Comparison of ENCODE assay signal across 27 mouse cellular contexts in the genomic region with DNA sequence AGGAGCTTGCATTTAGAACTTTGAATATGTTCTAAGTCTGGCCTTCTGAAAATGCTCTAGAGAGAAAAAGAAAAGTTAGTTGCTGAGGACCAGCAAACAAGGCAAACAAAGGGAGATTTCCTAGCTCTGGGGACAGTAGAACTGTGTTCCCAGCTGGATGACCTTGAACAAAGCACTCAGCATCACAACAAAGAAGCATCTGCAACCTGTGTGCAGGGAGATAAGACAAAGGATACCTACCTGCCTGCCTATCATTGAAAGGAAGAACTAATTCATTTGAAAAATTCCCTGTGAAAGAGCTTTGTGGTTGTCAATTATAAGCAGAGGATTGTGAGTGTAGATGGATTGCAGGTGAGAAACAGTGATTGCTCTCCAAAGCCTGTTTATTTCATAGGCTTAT.
"Had no signal": no experiment of that assay in that cellular context is flagged by ENCODE, and none has a peak within 500 bp of the region (broad histone marks: within the 10 kb centered on the region; RNA-seq: fewer than 3 reads in every experiment).

No protein-coding gene starts in this region.

- H3K36me3 ChIP-seq: embryonic facial prominence, embryonic 10.5 days; embryonic facial prominence, embryonic 12.5 days; embryonic facial prominence, embryonic 13.5 days; embryonic facial prominence, embryonic 15.5 days; forebrain, embryonic 10.5 days; forebrain, embryonic 12.5 days; forebrain, embryonic 15.5 days; heart, embryonic 10.5 days had no signal

- H3K4me2 ChIP-seq: embryonic facial prominence, embryonic 12.5 days; embryonic facial prominence, embryonic 13.5 days; embryonic facial prominence, embryonic 15.5 days; forebrain, embryonic 12.5 days; forebrain, embryonic 13.5 days; forebrain, embryonic 15.5 days; heart, embryonic 11.5 days had no signal

- H3K27me3 ChIP-seq: embryonic facial prominence, embryonic 12.5 days; embryonic facial prominence, embryonic 13.5 days; embryonic facial prominence, embryonic 15.5 days; forebrain, embryonic 12.5 days; forebrain, embryonic 13.5 days; forebrain, embryonic 15.5 days had no signal

- ATAC-seq: forebrain, embryonic 13.5 days; forebrain, embryonic 14.5 days; forebrain, embryonic 15.5 days; forebrain, embryonic 16.5 days; forebrain, postnatal 0 days had no signal

- H3K9me3 ChIP-seq: embryonic facial prominence, embryonic 10.5 days; embryonic facial prominence, embryonic 12.5 days; embryonic facial prominence, embryonic 13.5 days; embryonic facial prominence, embryonic 15.5 days; forebrain, embryonic 10.5 days; forebrain, embryonic 12.5 days; forebrain, embryonic 13.5 days; forebrain, embryonic 15.5 days; heart, embryonic 10.5 days had no signal

- H3K4me1 ChIP-seq: embryonic facial prominence, embryonic 10.5 days; embryonic facial prominence, embryonic 12.5 days; embryonic facial prominence, embryonic 13.5 days; embryonic facial prominence, embryonic 15.5 days; forebrain, embryonic 12.5 days; forebrain, embryonic 13.5 days; forebrain, embryonic 15.5 days; heart, embryonic 10.5 days had no signal

- H3K9ac ChIP-seq: embryonic facial prominence, embryonic 12.5 days; embryonic facial prominence, embryonic 13.5 days; embryonic facial prominence, embryonic 15.5 days; forebrain, embryonic 12.5 days; forebrain, embryonic 13.5 days; forebrain, embryonic 15.5 days; forebrain, postnatal 0 days had no signal

- H3K27ac ChIP-seq: embryonic facial prominence, embryonic 10.5 days; embryonic facial prominence, embryonic 12.5 days; embryonic facial prominence, embryonic 13.5 days; embryonic facial prominence, embryonic 15.5 days; forebrain, embryonic 10.5 days; forebrain, embryonic 12.5 days; forebrain, embryonic 13.5 days; forebrain, embryonic 15.5 days; gastrocnemius, adult 2 months; heart, adult 2 months; heart, embryonic 10.5 days had no signal

- H3K4me3 ChIP-seq: embryonic facial prominence, embryonic 10.5 days; embryonic facial prominence, embryonic 12.5 days; embryonic facial prominence, embryonic 13.5 days; embryonic facial prominence, embryonic 15.5 days; erythroblast, embryonic 14.5 days; forebrain, embryonic 10.5 days; forebrain, embryonic 12.5 days; forebrain, embryonic 13.5 days; forebrain, embryonic 15.5 days; gastrocnemius, adult 2 months; heart, adult 2 months; heart, embryonic 10.5 days had no signal

- DNase-seq: cerebellum, postnatal 10 days; cerebellum, postnatal 14 days; cerebellum, postnatal 25 days; cerebellum, postnatal 36 days; embryo, embryonic 11 days; forebrain, postnatal 0 days; gastrocnemius, adult 2 months; gastrocnemius, postnatal 10 days; gastrocnemius, postnatal 14 days; gastrocnemius, postnatal 25 days; gastrocnemius, postnatal 36 days; heart, adult 11 months; heart, adult 18-20 months; heart, adult 2 months had no signal
